Mouse (Mus musculus): ENCODE results near the gene Etv1. TPM values are rescaled to one million over a fixed set of nuclear protein-coding genes. Genes with fewer than 3 reads are reported as not detected.

Gene Etv1
- polyA plus RNA-seq (2017; shearing (Covaris generic)), result 1 to 10 TPM in 1 of 2 experiments, under 1 TPM in 1; 0.40 to 3.4 TPM

GRCm38 (mm10) chr12:38779186-38779777 lies at the start of gene Etv1:
Etv1 (plus strand) TSS chr12:38779380.

